Mouse (Mus musculus) kidney, postnatal 0 days (tissue): ENCODE measurements around the gene Wnt9a. TPM values are rescaled to one million over a fixed set of nuclear protein-coding genes. Genes with fewer than 3 reads are reported as not detected.

Source experiments
- ATAC-seq: fragments of 200-750 bp; cut with Nextera tagmentation; replicated peaks from 2 replicates; pipeline ENCODE4 v1.8.0; 2017; ENCODE audit warnings: low read depth, moderate number of reproducible peaks, moderate TSS enrichment, moderate library complexity; ENCODE audit not compliant: low FRiP score
- DNase-seq: peaks from one replicate; pipeline ENCODE4 v3.0.0-alpha.2; 2016; ENCODE audit warnings: low spot score
- H3K27ac ChIP-seq: fragments of 300-500 bp; sonication (generic); 2 replicates; pipeline ENCODE4 v1.5.1; 2014; ENCODE audit warnings: mild to moderate bottlenecking
- H3K27me3 ChIP-seq: fragments of 300-500 bp; sonication (generic); 2 replicates; pipeline ENCODE4 v1.6.1; 2014; ENCODE audit warnings: low read length, mixed read lengths; ENCODE audit not compliant: insufficient read depth
- H3K36me3 ChIP-seq: fragments of 300-500 bp; sonication (generic); 2 replicates; pipeline ENCODE4 v1.6.1; 2014; ENCODE audit warnings: low read length, mixed read lengths; ENCODE audit not compliant: insufficient read depth
- H3K4me1 ChIP-seq: fragments of 300-500 bp; sonication (generic); replicated peaks from 2 replicates; pipeline ENCODE4 v1.6.1; 2014; ENCODE audit warnings: antibody characterized with exemption, low read length, mixed read lengths; ENCODE audit not compliant: insufficient read depth
- H3K4me2 ChIP-seq: fragments of 300-500 bp; sonication (generic); 2 replicates; pipeline ENCODE4 v1.6.1; 2014; ENCODE audit warnings: mild to moderate bottlenecking, low read length, moderate library complexity, mixed read lengths
- H3K4me3 ChIP-seq: fragments of 300-500 bp; sonication (generic); replicated peaks from 2 replicates; pipeline ENCODE4 v1.5.1; 2014; ENCODE audit warnings: low read depth, low read length
- H3K9ac ChIP-seq: fragments of 300-500 bp; sonication (generic); 2 replicates; pipeline ENCODE4 v1.6.1; 2014; ENCODE audit warnings: low read depth, low read length
- H3K9me3 ChIP-seq: fragments of 300-500 bp; sonication (generic); replicated peaks from 2 replicates; pipeline ENCODE4 v1.6.1; 2016; ENCODE audit warnings: low read length, inconsistent platforms, mixed read lengths
- CTCF ChIP-seq: IDR thresholded peaks from 2 replicates; pipeline ENCODE4 v1.5.1; 2016; ENCODE audit warnings: antibody characterized with exemption, low read depth, mild to moderate bottlenecking, moderate library complexity
- WGBS: fragments of 180-500 bp; shearing (Covaris S2); extraction: QIAGEN DNeasy Blood & Tissue Kit; methylation state at CpG from one replicate; pipeline ENCODE4 v1.1.7; 2014; 5-methylcytosine and 5-hydroxymethylcytosine counted together
- polyA plus RNA-seq: library from polyadenylated mRNA; unstranded; fragments of >200 nt; fragmentation: Nextera tagmentation; extraction: Ambion mirVana; gene quantifications from 2 replicates; pipeline ENCODE4 v1.2.1, GENCODE M21; 2015

Wnt9a gene
- 1.0 and 1.1 TPM in 2 replicates for polyA plus RNA-seq

GRCm38 (mm10) chr11:59306461-59307421 is at the start of gene Wnt9a:
TSS of gene Wnt9a (plus strand) at chr11:59306928.
- no peak for TF ChIP-seq CTCF
- DNase-seq: peak; percentile 73
- Histone ChIP-seq H3K27ac (no peak within 1 kb of the TSS; the same call in 1 of the 2 replicates), H3K9me3 (no peaks in the 10 kb centered on the region), H3K9ac (peak within 1 kb of the TSS; percentile 59), H3K4me1 (peaks cover 14% of the 10 kb centered on the region), H3K4me2 (peak within 1 kb of the TSS; percentile 94), H3K4me3 (peak within 1 kb of the TSS; percentile 60), H3K36me3 (no peaks in the 10 kb centered on the region), H3K27me3 (peaks cover 13% of the 10 kb centered on the region)
- under 1% methylated on average over 121 of the region's 128 CpGs for WGBS
- peak; percentile 53 for ATAC-seq

GRCm38 (mm10) chr11:59259647-59260046 is 47.1 kb upstream of the Wnt9a start:
- ATAC-seq: no peak
- 87% methylated on average over 7 of the region's 7 CpGs for WGBS

GRCm38 (mm10) chr11:59260706-59261493 is 45.8 kb upstream of the Wnt9a start:
- H3K27ac ChIP-seq: no peak overlapping the region
- no peaks in the 10 kb centered on the region for H3K27me3 ChIP-seq
- no peak overlapping the region for H3K4me2 ChIP-seq
- no peaks in the 10 kb centered on the region for H3K9me3 ChIP-seq
- H3K4me3 ChIP-seq: no peak overlapping the region
- no peak for ATAC-seq
- DNase-seq: no peak
- H3K9ac ChIP-seq: no peak overlapping the region
- no peaks in the 10 kb centered on the region for H3K36me3 ChIP-seq
- H3K4me1 ChIP-seq: 0 out of 2 replicates have a peak, but pooled peaks cover 9% of the 10 kb centered on the region
- WGBS: 80% methylated on average over 10 of the region's 10 CpGs
- no peak for TF ChIP-seq CTCF

More at GRCm38 (mm10) chr11:59259647-59260046, 47.1 kb upstream of the Wnt9a start:
- Histone ChIP-seq H3K9ac (no peak overlapping the region), H3K27me3 (no peaks in the 10 kb centered on the region), H3K4me1 (0 out of 2 replicates have a peak, but pooled peaks cover 9% of the 10 kb centered on the region), H3K9me3 (no peaks in the 10 kb centered on the region), H3K36me3 (no peaks in the 10 kb centered on the region), H3K4me3 (no peak overlapping the region), H3K27ac (no peak overlapping the region), H3K4me2 (no peak overlapping the region)
- no peak for DNase-seq
- TF ChIP-seq CTCF: no peak

GRCm38 (mm10) chr11:59262308-59262707 is 44.4 kb upstream of the Wnt9a start:
- H3K9me3 ChIP-seq: no peaks in the 10 kb centered on the region
- ATAC-seq (no peak), DNase-seq (no peak)
- H3K4me2 ChIP-seq: no peak overlapping the region
- H3K9ac ChIP-seq: no peak overlapping the region
- H3K4me1 ChIP-seq: 0 out of 2 replicates have a peak, but pooled peaks cover 9% of the 10 kb centered on the region
- H3K27ac ChIP-seq: no peak overlapping the region
- no peaks in the 10 kb centered on the region for H3K36me3 ChIP-seq
- H3K27me3 ChIP-seq: no peaks in the 10 kb centered on the region; the same call in 1 of the 2 replicates
- TF ChIP-seq CTCF: no peak
- H3K4me3 ChIP-seq: no peak overlapping the region

- H3K9me3 ChIP-seq: no peaks in the 10 kb centered on the region
- H3K4me3 ChIP-seq: peak overlapping the region; percentile 48
- peak overlapping the region; percentile 57 for H3K9ac ChIP-seq
- H3K4me2 ChIP-seq: peak overlapping the region; percentile 88
- WGBS: under 1% methylated on average over 56 of the region's 56 CpGs
- H3K27ac ChIP-seq: no peak overlapping the region
- H3K27me3 ChIP-seq: no peaks in the 10 kb centered on the region; the same call in 1 of the 2 replicates
- DNase-seq (peak; percentile 47), ATAC-seq (peak; percentile 49)
- H3K36me3 ChIP-seq: no peaks in the 10 kb centered on the region
- peak; percentile 43 for TF ChIP-seq CTCF
- 0 out of 2 replicates have a peak, but pooled peaks cover 9% of the 10 kb centered on the region for H3K4me1 ChIP-seq
Measured at GRCm38 (mm10) chr11:59263870-59264563, 42.7 kb upstream of the Wnt9a start.
